In the genomic region with DNA sequence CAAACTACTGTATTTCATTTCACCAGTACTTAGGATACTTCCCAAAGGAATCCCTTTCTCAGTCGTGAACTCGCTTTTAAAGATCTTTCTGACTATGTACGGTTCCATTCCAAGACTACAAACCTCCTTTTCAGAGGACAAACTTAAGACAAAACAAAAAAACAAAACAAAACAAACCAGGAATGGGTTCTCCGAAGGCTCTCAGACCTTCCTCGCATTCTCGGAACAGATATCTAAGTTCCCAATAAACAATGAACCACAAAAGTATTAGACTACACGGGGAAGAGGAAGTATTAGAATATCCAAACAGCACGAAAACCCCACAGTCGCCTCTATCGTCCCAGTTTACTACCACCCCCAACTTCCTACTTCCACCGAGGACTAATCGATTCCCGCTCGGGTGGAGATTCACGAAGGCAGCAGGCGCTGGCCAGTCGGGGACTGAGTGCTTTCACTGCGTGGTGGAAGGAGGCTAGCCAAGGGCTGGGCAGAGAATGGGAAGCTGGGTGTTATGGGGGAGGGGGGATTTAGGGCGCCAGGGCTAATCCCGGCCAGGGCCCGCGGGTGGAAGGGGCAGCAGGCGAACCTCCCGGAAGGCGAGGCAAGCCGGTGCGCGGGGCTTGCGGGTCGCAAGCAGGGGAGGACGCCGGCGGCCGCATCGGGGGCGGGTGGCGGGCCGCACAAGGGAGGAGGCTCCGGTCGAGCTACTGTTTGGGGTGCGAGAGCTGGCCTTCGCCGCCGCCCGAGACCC, we compare ENCODE assay signal across 8 mouse cellular contexts. TPM values are rescaled to one million over a fixed set of nuclear protein-coding genes. Genes with fewer than 3 reads are reported as not detected.
DNase-seq lines count a peak whose midpoint lies in the region; ATAC-seq lines count a peak whose summit lies in the region.

No protein-coding gene starts in this region.

- H3K4me2 ChIP-seq in forebrain, embryonic 12.5 days = peak overlapping the region; percentile 81
- H3K4me2 ChIP-seq in limb, embryonic 12.5 days = peak overlapping the region; percentile 92
- peak overlapping the region; percentile 97 for H3K4me2 ChIP-seq in midbrain, embryonic 11.5 days
- H3K4me2 ChIP-seq in stomach, embryonic 14.5 days (replicated peaks; ENCODE audit: low read depth, low read length) = peak overlapping the region; percentile 91

- H3K27ac ChIP-seq in forebrain, embryonic 12.5 days = peak overlapping the region; percentile 93
- peak overlapping the region; percentile 96 for H3K27ac ChIP-seq in hindbrain, embryonic 10.5 days
- peak overlapping the region; percentile 93 for H3K27ac ChIP-seq in limb, embryonic 12.5 days
- H3K27ac ChIP-seq in midbrain, embryonic 11.5 days (ENCODE audit: low read depth, low read length) = peak overlapping the region; percentile 84
- peak overlapping the region; percentile 91 for H3K27ac ChIP-seq in stomach, embryonic 14.5 days (ENCODE audit: low read length)

- H3K9ac ChIP-seq in forebrain, embryonic 12.5 days = peak overlapping the region; percentile 93
- H3K9ac ChIP-seq in limb, embryonic 12.5 days (replicated peaks) = peak overlapping the region; percentile 88
- peak overlapping the region; percentile 81 for H3K9ac ChIP-seq in midbrain, embryonic 11.5 days (ENCODE audit: low read length)
- peak overlapping the region; percentile 92 for H3K9ac ChIP-seq in stomach, embryonic 14.5 days (replicated peaks; ENCODE audit: low read depth, low read length)

- H3K9me3 ChIP-seq in forebrain, embryonic 12.5 days = no peaks in the 10 kb centered on the region
- no peaks in the 10 kb centered on the region for H3K9me3 ChIP-seq in hindbrain, embryonic 10.5 days
- no peaks in the 10 kb centered on the region for H3K9me3 ChIP-seq in limb, embryonic 12.5 days
- H3K9me3 ChIP-seq in midbrain, embryonic 11.5 days (ENCODE audit: control insufficient read depth, low read length) = no peaks in the 10 kb centered on the region
- no peaks in the 10 kb centered on the region for H3K9me3 ChIP-seq in stomach, embryonic 14.5 days (ENCODE audit: control insufficient read depth, low read depth, low read length)

- H3K4me1 ChIP-seq in forebrain, embryonic 12.5 days = peaks cover 24% of the 10 kb centered on the region
- peaks cover 25% of the 10 kb centered on the region for H3K4me1 ChIP-seq in hindbrain, embryonic 10.5 days (replicated peaks)
- H3K4me1 ChIP-seq in limb, embryonic 12.5 days (replicated peaks) = peaks cover 17% of the 10 kb centered on the region
- H3K4me1 ChIP-seq in midbrain, embryonic 11.5 days (ENCODE audit: control insufficient read depth, insufficient read depth, low read length) = peaks cover 4% of the 10 kb centered on the region; the same call in 1 of the 2 replicates
- peaks cover 13% of the 10 kb centered on the region for H3K4me1 ChIP-seq in stomach, embryonic 14.5 days (ENCODE audit: control insufficient read depth, insufficient read depth, low read length)

- DNase-seq in cerebellum, adult 9-10 months = peak; percentile 42
- DNase-seq in cerebellum, adult 9-11 months = no peak
- peak; percentile 64 for DNase-seq in adrenal gland, postnatal 10 days
- DNase-seq in hindbrain, embryonic 10.5 days (ENCODE audit: low spot score) = no peak
- DNase-seq in midbrain, embryonic 11.5 days (ENCODE audit: low spot score, missing footprints) = peak; percentile 95

- H3K4me3 ChIP-seq in forebrain, embryonic 12.5 days (replicated peaks) = peak overlapping the region; percentile 96
- H3K4me3 ChIP-seq in hindbrain, embryonic 10.5 days = peak overlapping the region; percentile 98
- H3K4me3 ChIP-seq in limb, embryonic 12.5 days (replicated peaks) = peak overlapping the region; percentile 88
- peak overlapping the region; percentile 87 for H3K4me3 ChIP-seq in midbrain, embryonic 11.5 days (ENCODE audit: low read depth, low read length)
- peak overlapping the region; percentile 86 for H3K4me3 ChIP-seq in stomach, embryonic 14.5 days (ENCODE audit: low read depth, low read length)

- WGBS in forebrain, embryonic 12.5 days = 3% methylated on average over 42 of the region's 45 CpGs
- 3% methylated on average over 45 of the region's 45 CpGs for WGBS in hindbrain, embryonic 10.5 days
- WGBS in limb, embryonic 12.5 days = 2% methylated on average over 45 of the region's 45 CpGs
- 2% methylated on average over 45 of the region's 45 CpGs for WGBS in midbrain, embryonic 11.5 days
- 2% methylated on average over 45 of the region's 45 CpGs for WGBS in stomach, embryonic 14.5 days

- 0 out of 2 replicates have a peak, but pooled peaks cover under 1% of the 10 kb centered on the region for H3K36me3 ChIP-seq in forebrain, embryonic 12.5 days (replicated peaks)
- H3K36me3 ChIP-seq in hindbrain, embryonic 10.5 days = peaks cover 3% of the 10 kb centered on the region; the same call in 1 of the 2 replicates
- no peaks in the 10 kb centered on the region; the same call in 1 of the 2 replicates for H3K36me3 ChIP-seq in limb, embryonic 12.5 days
- no peaks in the 10 kb centered on the region for H3K36me3 ChIP-seq in midbrain, embryonic 11.5 days (ENCODE audit: control insufficient read depth, insufficient read depth, low read length)
- H3K36me3 ChIP-seq in stomach, embryonic 14.5 days (ENCODE audit: control insufficient read depth, insufficient read depth, low read length) = no peaks in the 10 kb centered on the region

- ATAC-seq in forebrain, embryonic 12.5 days (ENCODE audit: low FRiP score) = peak; percentile 22; the same call in 1 of the 2 replicates
- ATAC-seq in limb, embryonic 12.5 days (ENCODE audit: insufficient number of reproducible peaks, insufficient read depth, low FRiP score, low TSS enrichment, low read depth) = peak; percentile 23; the same call in 1 of the 2 replicates
- peak; percentile 36 for ATAC-seq in midbrain, embryonic 11.5 days (ENCODE audit: low FRiP score)
- no peak for ATAC-seq in stomach, embryonic 14.5 days (ENCODE audit: insufficient number of reproducible peaks, insufficient read depth, low FRiP score, low read depth)

- no peaks in the 10 kb centered on the region for H3K27me3 ChIP-seq in forebrain, embryonic 12.5 days
- no peaks in the 10 kb centered on the region for H3K27me3 ChIP-seq in hindbrain, embryonic 10.5 days (ENCODE audit: insufficient read depth, poor library complexity, severe bottlenecking)
- no peaks in the 10 kb centered on the region for H3K27me3 ChIP-seq in limb, embryonic 12.5 days
- H3K27me3 ChIP-seq in midbrain, embryonic 11.5 days (ENCODE audit: control insufficient read depth, insufficient read depth, low read length) = no peaks in the 10 kb centered on the region
- no peaks in the 10 kb centered on the region for H3K27me3 ChIP-seq in stomach, embryonic 14.5 days (ENCODE audit: control insufficient read depth, insufficient read depth, low read length)

RNA-seq across cellular contexts. Expression of a gene that starts 1.5 kb away (rescaled TPM):
- total RNA-seq in adrenal gland, postnatal 10 days (2021) = 10 to 100 TPM; 29.5 to 33.0 TPM
- 29.5 and 29.9 TPM in 2 replicates for polyA plus RNA-seq in forebrain, embryonic 12.5 days (2016; fragmentation: Nextera tagmentation; extraction: Ambion mirVana)
- polyA plus RNA-seq in hindbrain, embryonic 10.5 days (2016; fragmentation: Nextera tagmentation; extraction: Ambion mirVana) = 23.4 and 23.8 TPM in 2 replicates
- polyA plus RNA-seq in limb, embryonic 12.5 days (2016; fragmentation: Nextera tagmentation; extraction: Ambion mirVana) = 24.3 and 25.9 TPM in 2 replicates
- 23.4 and 24.9 TPM in 2 replicates for polyA plus RNA-seq in midbrain, embryonic 11.5 days (2014; fragmentation: Nextera tagmentation; extraction: Ambion mirVana)
- polyA plus RNA-seq in stomach, embryonic 14.5 days (2014; fragmentation: Nextera tagmentation; extraction: Ambion mirVana) = 14.1 and 16.8 TPM in 2 replicates

RNA-seq across cellular contexts. Expression of a gene that starts 44.4 kb away (rescaled TPM):
- total RNA-seq in adrenal gland, postnatal 10 days (2021) = 10 to 100 TPM; 45.3 to 59.4 TPM
- polyA plus RNA-seq in forebrain, embryonic 12.5 days (2016; fragmentation: Nextera tagmentation; extraction: Ambion mirVana) = 68.7 and 79.9 TPM in 2 replicates
- 62.8 and 73.0 TPM in 2 replicates for polyA plus RNA-seq in hindbrain, embryonic 10.5 days (2016; fragmentation: Nextera tagmentation; extraction: Ambion mirVana)
- 75.3 and 80.1 TPM in 2 replicates for polyA plus RNA-seq in limb, embryonic 12.5 days (2016; fragmentation: Nextera tagmentation; extraction: Ambion mirVana)
- polyA plus RNA-seq in midbrain, embryonic 11.5 days (2014; fragmentation: Nextera tagmentation; extraction: Ambion mirVana) = 78.4 and 80.5 TPM in 2 replicates
- 60.5 and 62.1 TPM in 2 replicates for polyA plus RNA-seq in stomach, embryonic 14.5 days (2014; fragmentation: Nextera tagmentation; extraction: Ambion mirVana)

RNA-seq across cellular contexts. Expression of a gene that starts 54.1 kb away (rescaled TPM):
- 10 to 100 TPM; 38.5 to 41.9 TPM for total RNA-seq in adrenal gland, postnatal 10 days (2021)
- polyA plus RNA-seq in forebrain, embryonic 12.5 days (2016; fragmentation: Nextera tagmentation; extraction: Ambion mirVana) = 17.9 and 20.0 TPM in 2 replicates
- polyA plus RNA-seq in hindbrain, embryonic 10.5 days (2016; fragmentation: Nextera tagmentation; extraction: Ambion mirVana) = 10.2 and 12.6 TPM in 2 replicates
- polyA plus RNA-seq in limb, embryonic 12.5 days (2016; fragmentation: Nextera tagmentation; extraction: Ambion mirVana) = 15.1 and 17.0 TPM in 2 replicates
- polyA plus RNA-seq in midbrain, embryonic 11.5 days (2014; fragmentation: Nextera tagmentation; extraction: Ambion mirVana) = 11.1 and 12.1 TPM in 2 replicates
- polyA plus RNA-seq in stomach, embryonic 14.5 days (2014; fragmentation: Nextera tagmentation; extraction: Ambion mirVana) = 17.4 and 19.8 TPM in 2 replicates

Comparison
In these comparisons a context has a peak if more than half of its experiments do, and no peak if none do; other contexts are left out.
1. DNase-seq: peak in cerebellum, adult 9-10 months (single experiment), adrenal gland, postnatal 10 days (single experiment) and midbrain, embryonic 11.5 days (single experiment); none in cerebellum, adult 9-11 months (single experiment) and hindbrain, embryonic 10.5 days (single experiment).
2. Peak in every context shown above with its lines, with median percentiles within 50 percentile points of each other: H3K27ac ChIP-seq, H3K4me2 ChIP-seq, H3K4me3 ChIP-seq and H3K9ac ChIP-seq.